Mouse (Mus musculus) limb, embryonic 14.5 days (tissue): Measurements from ENCODE around the gene Efna2. TPM values are rescaled to one million over a fixed set of nuclear protein-coding genes. Genes with fewer than 3 reads are reported as not detected.
"Not testable (repeated sequence)": the region's sequence is repeated elsewhere in the genome, so short reads cannot be mapped to it uniquely, and the experiment has no call there.

Source experiments
- ATAC-seq: fragments of 200-750 bp; cut with Nextera tagmentation; 2 replicates; pipeline ENCODE4 v1.8.0; 2017; ENCODE audit warnings: low read depth, moderate number of reproducible peaks, moderate TSS enrichment; ENCODE audit not compliant: low FRiP score
- DNase-seq: peaks from one replicate; pipeline ENCODE4 v3.0.0-alpha.2; 2015; ENCODE audit warnings: low spot score
- H3K27ac ChIP-seq: fragments of 300-500 bp; sonication (generic); replicated peaks from 2 replicates; pipeline ENCODE4 v1.5.1; 2014; ENCODE audit warnings: low read depth, mild to moderate bottlenecking, low read length, moderate library complexity, mixed read lengths
- H3K27me3 ChIP-seq: fragments of 300-500 bp; sonication (generic); 2 replicates; pipeline ENCODE4 v1.6.1; 2014; ENCODE audit warnings: low read length, mixed read lengths; ENCODE audit not compliant: control insufficient read depth, insufficient read depth
- H3K36me3 ChIP-seq: fragments of 300-500 bp; sonication (generic); 2 replicates; pipeline ENCODE4 v1.6.1; 2014; ENCODE audit warnings: mild to moderate bottlenecking, low read length, moderate library complexity, mixed read lengths; ENCODE audit not compliant: control insufficient read depth, insufficient read depth
- H3K4me1 ChIP-seq: fragments of 300-500 bp; sonication (generic); 2 replicates; pipeline ENCODE4 v1.6.1; 2014; ENCODE audit warnings: antibody characterized with exemption, low read length, mixed read lengths; ENCODE audit not compliant: control insufficient read depth, insufficient read depth
- H3K4me2 ChIP-seq: fragments of 300-500 bp; sonication (generic); replicated peaks from 2 replicates; pipeline ENCODE4 v1.6.1; 2014; ENCODE audit warnings: low read depth, mild to moderate bottlenecking, low read length, moderate library complexity; ENCODE audit not compliant: severe bottlenecking
- H3K4me3 ChIP-seq: fragments of 300-500 bp; sonication (generic); replicated peaks from 2 replicates; pipeline ENCODE4 v1.5.1; 2014; ENCODE audit warnings: low read length
- H3K9ac ChIP-seq: fragments of 300-500 bp; sonication (generic); 2 replicates; pipeline ENCODE4 v1.6.1; 2014; ENCODE audit warnings: mild to moderate bottlenecking, low read depth, low read length, moderate library complexity; ENCODE audit not compliant: severe bottlenecking
- H3K9me3 ChIP-seq: fragments of 300-500 bp; sonication (generic); 2 replicates; pipeline ENCODE4 v1.6.1; 2016; ENCODE audit warnings: low read length; ENCODE audit not compliant: control insufficient read depth
- POLR2A ChIP-seq: fragments of 200-500 bp; IDR thresholded peaks from 2 replicates; pipeline ENCODE4 v1.8.0; 2012; ENCODE audit warnings: inconsistent platforms, mild to moderate bottlenecking, moderate library complexity, borderline replicate concordance; ENCODE audit not compliant: insufficient read depth, insufficient read length; ENCODE audit errors: extremely low read depth
- WGBS: fragments of 180-500 bp; shearing (Covaris S2); extraction: QIAGEN DNeasy Blood & Tissue Kit; methylation state at CpG from one replicate; pipeline ENCODE4 v1.1.7; 2014; 5-methylcytosine and 5-hydroxymethylcytosine counted together
- polyA plus RNA-seq, 2 experiments: library from polyadenylated mRNA; depleted of rRNA in 1 of 2; stranded (reverse) in 1 of 2; unstranded in 1 of 2; fragments of >200 nt; fragmentation: Nextera tagmentation in 1 of 2; extraction: Ambion mirVana in 1 of 2; gene quantifications; 2 replicates each; pipeline versions ENCODE4 v1.2.1 to v1.2.3; 2012 to 2014

Efna2 gene
- polyA plus RNA-seq, 2 experiments = 31.5 to 41.7 TPM

DNA sequence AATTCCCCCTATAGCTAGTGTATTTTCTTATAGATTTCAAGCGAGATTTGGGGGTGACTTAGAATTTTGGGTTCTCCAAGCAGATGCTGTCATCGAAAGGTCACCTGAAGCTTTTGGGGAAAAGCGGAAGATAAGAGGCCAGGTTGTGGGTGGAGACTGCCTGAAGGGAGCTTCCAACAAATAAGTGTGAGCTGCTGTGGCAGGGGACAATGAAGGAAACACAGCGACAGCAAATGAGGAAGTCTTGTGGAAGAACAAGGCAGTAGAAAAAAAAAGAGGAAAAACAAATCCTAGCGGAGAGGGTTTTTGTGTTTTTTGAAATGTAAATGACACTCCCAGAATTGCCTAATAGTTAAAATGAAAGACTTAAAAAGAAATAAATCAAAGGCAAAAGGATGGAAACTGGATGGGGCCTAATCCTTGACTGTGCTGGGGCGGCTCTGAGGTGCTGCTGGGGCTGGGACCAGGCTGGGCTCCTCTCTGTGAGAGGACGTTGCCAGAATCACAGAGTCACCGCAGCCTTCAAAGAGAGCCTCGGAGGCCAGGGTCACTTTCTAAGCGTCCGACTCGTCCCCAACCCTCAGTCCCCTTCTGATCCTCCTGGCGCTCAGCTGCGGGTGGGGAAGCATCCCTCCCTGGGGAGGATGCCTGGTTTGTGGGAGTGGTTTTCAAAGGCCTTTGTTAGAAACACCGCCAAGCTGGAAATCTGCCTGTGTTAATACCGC lies 35.9 kb downstream of the Efna2 start:
- Histone ChIP-seq H3K9ac (peak overlapping the region; percentile 21; the same call in 1 of the 2 replicates), H3K36me3 (no peaks in the 10 kb centered on the region), H3K27me3 (no peaks in the 10 kb centered on the region), H3K4me2 (no peak overlapping the region), H3K27ac (no peak overlapping the region), H3K9me3 (no peaks in the 10 kb centered on the region), H3K4me1 (no peaks in the 10 kb centered on the region), H3K4me3 (no peak overlapping the region)
- no peak for ATAC-seq
- DNase-seq = no peak
- 34% methylated on average over 16 of the region's 16 CpGs for WGBS
- no peak for TF ChIP-seq POLR2A

- DNase-seq = no peak
- H3K4me2 ChIP-seq = no peak overlapping the region
- ATAC-seq = no peak
- no peaks in the 10 kb centered on the region for H3K36me3 ChIP-seq
- 41% methylated on average over 6 of the region's 9 CpGs for WGBS
- H3K9ac ChIP-seq = no peak overlapping the region
- no peak overlapping the region for H3K27ac ChIP-seq
- no peak for TF ChIP-seq POLR2A
- peaks cover 5% of the 10 kb centered on the region for H3K4me1 ChIP-seq
- no peaks in the 10 kb centered on the region for H3K27me3 ChIP-seq
- no peaks in the 10 kb centered on the region for H3K9me3 ChIP-seq
- H3K4me3 ChIP-seq = no peak overlapping the region
Observed at GRCm38 (mm10) chr10:80220676-80221075, 41.4 kb downstream of the Efna2 start.

DNA sequence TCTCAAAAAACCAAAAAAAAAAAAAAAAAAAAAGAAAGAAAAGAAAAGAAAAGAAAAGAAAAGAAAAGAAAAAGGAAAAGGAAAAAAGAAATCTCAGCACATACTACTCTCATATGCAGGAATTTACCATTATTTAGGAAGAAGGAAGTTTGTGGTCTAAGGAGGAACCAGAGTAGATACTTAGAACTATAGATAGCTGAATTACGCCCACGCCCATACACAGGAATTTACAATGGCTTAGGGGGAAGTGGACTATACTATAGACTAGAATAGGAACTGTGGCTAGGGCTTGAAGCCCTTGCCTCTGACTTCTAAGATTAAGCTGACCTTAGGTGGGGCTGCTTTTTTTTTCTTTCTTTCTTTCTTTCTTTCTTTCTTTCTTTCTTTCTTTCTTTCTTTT lies 43.9 kb downstream of the Efna2 start:
- not testable (repeated sequence) for H3K4me2 ChIP-seq

DNA sequence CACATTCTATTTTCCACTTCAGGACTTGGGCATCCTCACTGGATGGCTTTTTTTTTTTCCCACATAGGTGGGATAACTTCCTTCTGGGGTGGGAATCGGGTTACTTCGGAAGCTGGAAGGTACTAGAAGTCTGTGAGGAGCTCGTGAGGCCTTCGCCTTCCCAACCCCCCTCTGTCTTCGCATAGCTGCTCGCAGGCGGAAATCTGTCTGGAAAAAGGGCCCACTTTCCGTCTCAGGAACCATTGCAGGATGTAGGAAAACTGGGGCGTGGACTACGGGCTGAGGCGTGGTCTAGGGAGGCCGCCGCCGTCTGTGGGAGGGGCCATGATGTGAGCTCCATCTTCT lies 46.8 kb downstream of the Efna2 start:
- Histone ChIP-seq H3K9me3 (no peaks in the 10 kb centered on the region), H3K4me2 (peak overlapping the region; percentile 93), H3K27me3 (no peaks in the 10 kb centered on the region), H3K4me1 (peaks cover 30% of the 10 kb centered on the region), H3K27ac (peak overlapping the region; percentile 81), H3K36me3 (peaks cover 22% of the 10 kb centered on the region), H3K4me3 (peak overlapping the region; percentile 19), H3K9ac (peak overlapping the region; percentile 40)
- DNase-seq = no peak
- TF ChIP-seq POLR2A = peak; percentile 68; the same call in 1 of the 2 replicates
- WGBS = 0% methylated on average over 14 of the region's 14 CpGs
- no peak for ATAC-seq

More for the DNA sequence above, 43.9 kb downstream of the Efna2 start:
- H3K9me3 ChIP-seq, H3K27ac ChIP-seq, H3K4me3 ChIP-seq, DNase-seq, H3K36me3 ChIP-seq, H3K27me3 ChIP-seq, ATAC-seq, H3K9ac ChIP-seq: not testable (repeated sequence)
- 88% methylated on average over 2 of the region's 2 CpGs for WGBS
- H3K4me1 ChIP-seq = peaks cover 20% of the 10 kb centered on the region

DNA sequence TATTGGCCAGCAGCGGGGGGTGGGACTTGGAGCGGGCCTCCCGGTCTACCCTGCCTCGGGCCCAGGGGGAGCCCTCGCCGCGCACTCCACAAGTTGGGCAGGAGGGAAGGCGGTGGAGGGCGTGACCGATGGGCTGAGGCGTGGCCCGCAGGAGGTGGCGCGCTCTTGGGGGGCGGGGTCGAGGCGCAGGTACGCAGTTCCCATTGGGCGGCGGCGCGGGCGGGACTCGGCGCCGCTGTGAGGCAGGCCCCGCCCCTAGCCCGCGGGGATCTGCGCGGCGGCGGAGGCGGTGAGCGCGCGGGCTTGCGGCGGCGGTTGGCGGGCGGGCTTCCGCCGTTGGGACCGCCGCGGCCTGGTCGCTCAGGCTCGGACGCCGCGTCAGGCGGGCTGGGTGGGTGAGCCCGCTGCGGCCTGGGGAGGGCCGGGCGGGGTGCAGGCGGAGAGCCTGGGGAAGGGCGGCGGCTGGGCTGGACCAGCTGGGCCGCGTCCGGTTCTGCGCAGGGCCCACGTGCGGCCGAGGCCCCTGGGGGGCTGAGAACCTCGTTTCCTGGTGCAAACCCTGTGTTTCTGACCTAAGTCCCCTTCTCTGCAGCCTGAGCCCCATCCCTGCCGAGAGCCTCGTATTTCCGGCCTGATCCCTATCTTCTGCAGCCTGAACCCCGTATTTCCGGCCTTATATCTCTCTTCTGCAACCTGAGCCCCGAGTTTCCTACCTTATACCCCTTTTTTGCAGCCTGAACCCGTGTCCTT lies 47.3 kb downstream of the Efna2 start, which contains the start of gene Mum1:
Mum1 (plus strand) TSS at position 19 of the 750 bp plus-strand sequence.
- H3K9me3 ChIP-seq = no peaks in the 10 kb centered on the region
- peaks cover 26% of the 10 kb centered on the region for H3K36me3 ChIP-seq
- H3K27ac ChIP-seq = peak within 1 kb of the TSS; percentile 92
- WGBS = 1% methylated on average over 14 of the region's 75 CpGs
- DNase-seq = peak; percentile 99
- peak; percentile 98 for ATAC-seq
- peak within 1 kb of the TSS; percentile 91 for H3K4me3 ChIP-seq
- H3K4me1 ChIP-seq = peaks cover 29% of the 10 kb centered on the region
- no peaks in the 10 kb centered on the region for H3K27me3 ChIP-seq
- H3K4me2 ChIP-seq = peak within 1 kb of the TSS; percentile 93
- H3K9ac ChIP-seq = peak within 1 kb of the TSS; percentile 91
- TF ChIP-seq POLR2A = no peak
